Mouse (Mus musculus): ENCODE data around the gene Cryga. TPM values are rescaled to one million over a fixed set of nuclear protein-coding genes. Genes with fewer than 3 reads are reported as not detected.

The Cryga gene
- polyA plus RNA-seq, 1 experiment = not detected

- TF ChIP-seq CTCF (IDR thresholded peaks at IDR 0.05; ENCODE audit: insufficient read depth, low read depth, low read length) (no peak), POLR2A (IDR thresholded peaks at IDR 0.05; ENCODE audit: insufficient read depth, low read depth, low read length) (no peak)
- peaks cover 7% of the 10 kb centered on the region for H3K4me1 ChIP-seq (ENCODE audit: control insufficient read depth, insufficient read depth, low read length)
- no peak overlapping the region for H3K4me3 ChIP-seq (ENCODE audit: insufficient read depth, low read depth, low read length)
- WGBS = 90% methylated on average over 25 of the region's 25 CpGs
- no peak overlapping the region for H3K27ac ChIP-seq (ENCODE audit: insufficient read depth, low read depth, low read length)
These were observed 6.7 kb upstream of the Cryga start for GRCm38 (mm10) chr1:65109756-65110435.

GRCm38 (mm10) chr1:65109196-65109595 is 6.0 kb upstream of the Cryga start:
- Histone ChIP-seq H3K4me1 (ENCODE audit: control insufficient read depth, insufficient read depth, low read length) (peaks cover 7% of the 10 kb centered on the region), H3K27ac (ENCODE audit: insufficient read depth, low read depth, low read length) (no peak overlapping the region), H3K4me3 (ENCODE audit: insufficient read depth, low read depth, low read length) (no peak overlapping the region)
- 91% methylated on average over 8 of the region's 8 CpGs for WGBS
- TF ChIP-seq POLR2A (IDR thresholded peaks at IDR 0.05; ENCODE audit: insufficient read depth, low read depth, low read length) = no peak

- WGBS = 89% methylated on average over 10 of the region's 10 CpGs
- TF ChIP-seq CTCF (IDR thresholded peaks at IDR 0.05; ENCODE audit: insufficient read depth, low read depth, low read length) = no peak
- no peak for TF ChIP-seq POLR2A (IDR thresholded peaks at IDR 0.05; ENCODE audit: insufficient read depth, low read depth, low read length)
- peaks cover 4% of the 10 kb centered on the region for H3K4me1 ChIP-seq (ENCODE audit: control insufficient read depth, insufficient read depth, low read length)
These were observed 4.6 kb upstream of the Cryga start for GRCm38 (mm10) chr1:65107654-65108279.

GRCm38 (mm10) chr1:65096953-65097352 is 6.2 kb downstream of the Cryga start:
- no peak for TF ChIP-seq POLR2A (IDR thresholded peaks at IDR 0.05; ENCODE audit: insufficient read depth, low read depth, low read length)
- TF ChIP-seq CTCF (IDR thresholded peaks at IDR 0.05; ENCODE audit: insufficient read depth, low read depth, low read length) = no peak
- WGBS = 87% methylated on average over 3 of the region's 3 CpGs
- H3K27ac ChIP-seq (ENCODE audit: insufficient read depth, low read depth, low read length) = no peak overlapping the region
- no peak overlapping the region for H3K4me3 ChIP-seq (ENCODE audit: insufficient read depth, low read depth, low read length)
- no peaks in the 10 kb centered on the region for H3K4me1 ChIP-seq (ENCODE audit: control insufficient read depth, insufficient read depth, low read length)

More at GRCm38 (mm10) chr1:65107654-65108279, 4.6 kb upstream of the Cryga start:
- Histone ChIP-seq H3K27ac (ENCODE audit: insufficient read depth, low read depth, low read length) (no peak overlapping the region), H3K4me3 (ENCODE audit: insufficient read depth, low read depth, low read length) (no peak overlapping the region)

GRCm38 (mm10) chr1:65091566-65091965 is 11.6 kb downstream of the Cryga start:
- TF ChIP-seq POLR2A (IDR thresholded peaks at IDR 0.05; ENCODE audit: insufficient read depth, low read depth, low read length) (no peak), CTCF (IDR thresholded peaks at IDR 0.05; ENCODE audit: insufficient read depth, low read depth, low read length) (no peak)
- H3K27ac ChIP-seq (ENCODE audit: insufficient read depth, low read depth, low read length) = no peak overlapping the region
- WGBS = 74% methylated on average over 3 of the region's 3 CpGs

GRCm38 (mm10) chr1:65090370-65090769 is 12.8 kb downstream of the Cryga start:
- Histone ChIP-seq H3K4me3 (ENCODE audit: insufficient read depth, low read depth, low read length) (no peak overlapping the region), H3K27ac (ENCODE audit: insufficient read depth, low read depth, low read length) (no peak overlapping the region), H3K4me1 (ENCODE audit: control insufficient read depth, insufficient read depth, low read length) (no peaks in the 10 kb centered on the region)
- TF ChIP-seq CTCF (IDR thresholded peaks at IDR 0.05; ENCODE audit: insufficient read depth, low read depth, low read length) = no peak
- no peak for TF ChIP-seq POLR2A (IDR thresholded peaks at IDR 0.05; ENCODE audit: insufficient read depth, low read depth, low read length)
- 84% methylated on average over 2 of the region's 2 CpGs for whole genome bisulfite sequencing

More at GRCm38 (mm10) chr1:65091566-65091965, 11.6 kb downstream of the Cryga start:
- Histone ChIP-seq H3K4me1 (ENCODE audit: control insufficient read depth, insufficient read depth, low read length) (no peaks in the 10 kb centered on the region), H3K4me3 (ENCODE audit: insufficient read depth, low read depth, low read length) (no peak overlapping the region)

- H3K27ac ChIP-seq (ENCODE audit: insufficient read depth, low read depth, low read length) = no peak overlapping the region
- H3K4me3 ChIP-seq (ENCODE audit: insufficient read depth, low read depth, low read length) = no peak overlapping the region
- WGBS = 84% methylated on average over 6 of the region's 6 CpGs
- no peaks in the 10 kb centered on the region for H3K4me1 ChIP-seq (ENCODE audit: control insufficient read depth, insufficient read depth, low read length)
- TF ChIP-seq CTCF (IDR thresholded peaks at IDR 0.05; ENCODE audit: insufficient read depth, low read depth, low read length) (no peak), POLR2A (IDR thresholded peaks at IDR 0.05; ENCODE audit: insufficient read depth, low read depth, low read length) (no peak)
These were observed 14.4 kb downstream of the Cryga start for GRCm38 (mm10) chr1:65088567-65089356.

GRCm38 (mm10) chr1:65082188-65082587 is 21.0 kb downstream of the Cryga start, which contains the start of gene Crygb:
Gene Crygb (minus strand): TSS chr1:65082288.
- H3K4me3 ChIP-seq (ENCODE audit: insufficient read depth, low read depth, low read length) = no peak within 1 kb of the TSS
- no peaks in the 10 kb centered on the region for H3K4me1 ChIP-seq (ENCODE audit: control insufficient read depth, insufficient read depth, low read length)
- WGBS = 48% methylated on average over 7 of the region's 7 CpGs
- no peak within 1 kb of the TSS for H3K27ac ChIP-seq (ENCODE audit: insufficient read depth, low read depth, low read length)
- no peak for TF ChIP-seq CTCF (IDR thresholded peaks at IDR 0.05; ENCODE audit: insufficient read depth, low read depth, low read length)
- TF ChIP-seq POLR2A (IDR thresholded peaks at IDR 0.05; ENCODE audit: insufficient read depth, low read depth, low read length) = no peak

- Histone ChIP-seq H3K27ac (ENCODE audit: insufficient read depth, low read depth, low read length) (no peak overlapping the region), H3K4me3 (ENCODE audit: insufficient read depth, low read depth, low read length) (no peak overlapping the region), H3K4me1 (ENCODE audit: control insufficient read depth, insufficient read depth, low read length) (no peaks in the 10 kb centered on the region)
- WGBS = 11% methylated on average over 5 of the region's 5 CpGs
- no peak for TF ChIP-seq POLR2A (IDR thresholded peaks at IDR 0.05; ENCODE audit: insufficient read depth, low read depth, low read length)
- no peak for TF ChIP-seq CTCF (IDR thresholded peaks at IDR 0.05; ENCODE audit: insufficient read depth, low read depth, low read length)
These were observed 27.6 kb downstream of the Cryga start for GRCm38 (mm10) chr1:65075607-65076006.

Measured in olfactory bulb, adult 2 months (tissue).